Mouse (Mus musculus): Measurements from ENCODE around the gene Tex14. TPM values are rescaled to one million over a fixed set of nuclear protein-coding genes. Genes with fewer than 3 reads are reported as not detected.

The Tex14 gene
- polyA plus RNA-seq, 1 experiment from 2014 or later = 0.45 TPM

DNA sequence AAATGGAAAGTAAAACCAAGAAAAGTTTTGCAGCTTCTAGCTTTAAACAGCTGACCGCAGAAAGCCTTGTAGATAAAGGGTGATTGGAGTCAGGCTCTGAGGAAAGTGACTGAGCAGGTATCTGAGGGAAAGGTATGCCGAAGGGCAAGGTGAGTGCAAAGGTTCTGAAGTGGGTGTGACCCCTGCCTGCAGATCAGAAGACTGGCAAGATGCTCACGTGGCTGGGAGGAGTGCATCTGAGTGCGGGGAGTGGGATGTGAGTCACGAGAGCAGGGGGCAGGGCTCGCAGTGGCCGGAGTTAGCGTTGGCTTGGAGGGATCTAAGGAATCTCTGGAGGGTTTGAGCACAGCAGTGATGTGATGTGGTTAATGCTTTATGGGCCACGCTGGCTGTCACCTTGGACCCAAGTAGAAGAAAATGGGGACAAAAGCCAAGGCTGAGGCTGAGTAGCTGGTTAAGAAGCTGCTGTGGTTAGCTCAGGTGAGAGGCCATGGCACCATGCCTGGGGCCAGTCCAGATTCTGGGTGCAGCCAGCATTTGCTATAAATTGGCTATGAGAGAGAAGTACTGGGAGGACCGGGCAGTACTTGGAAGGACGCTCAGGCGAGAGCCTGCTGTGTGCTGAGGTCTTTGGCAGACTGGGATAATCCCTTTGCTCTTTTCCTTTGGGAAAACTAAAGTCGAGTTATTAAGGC is 194.7 kb downstream of the Tex14 start:
- Histone ChIP-seq H3K27ac (ENCODE audit: poor library complexity, severe bottlenecking) (no peak overlapping the region), H3K27me3 (replicated peaks) (no peaks in the 10 kb centered on the region), H3K4me3 (no peak overlapping the region), H3K9ac (no peak overlapping the region), H3K4me1 (replicated peaks) (peaks cover 22% of the 10 kb centered on the region), H3K4me2 (no peak overlapping the region), H3K9me3 (replicated peaks) (no peaks in the 10 kb centered on the region), H3K36me3 (peaks cover 82% of the 10 kb centered on the region)
- 85% methylated on average over 13 of the region's 13 CpGs for WGBS
- ATAC-seq (ENCODE audit: insufficient number of reproducible peaks, low FRiP score) = no peak

DNA sequence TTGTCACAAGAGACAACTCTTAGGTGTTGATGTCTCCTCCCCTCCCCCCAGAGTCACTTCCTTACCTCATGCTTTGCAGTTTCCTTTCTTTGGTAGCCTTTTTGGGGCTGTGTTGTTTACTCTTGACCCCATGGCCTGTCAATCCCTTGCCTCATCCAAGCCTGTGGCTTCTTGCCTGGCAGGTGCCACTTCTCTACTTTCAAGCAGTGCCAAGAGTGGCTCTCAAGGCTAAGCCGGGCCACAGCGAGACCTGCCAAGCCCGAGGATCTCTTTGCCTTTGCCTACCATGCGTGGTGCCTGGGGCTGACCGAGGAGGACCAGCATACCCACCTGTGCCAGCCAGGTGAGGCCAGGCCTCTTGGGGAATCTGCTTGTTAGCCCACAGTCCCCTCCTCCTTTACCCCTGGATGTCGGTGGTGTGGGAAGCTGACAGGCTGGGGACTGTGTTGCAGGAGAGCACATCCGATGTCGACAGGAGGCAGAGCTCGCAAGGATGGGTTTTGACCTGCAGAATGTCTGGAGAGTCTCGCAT is 195.5 kb downstream of the Tex14 start:
- Histone ChIP-seq H3K4me2 (no peak overlapping the region), H3K4me3 (no peak overlapping the region), H3K9me3 (replicated peaks) (no peaks in the 10 kb centered on the region), H3K27me3 (replicated peaks) (no peaks in the 10 kb centered on the region), H3K27ac (ENCODE audit: poor library complexity, severe bottlenecking) (no peak overlapping the region), H3K4me1 (replicated peaks) (peaks cover 16% of the 10 kb centered on the region), H3K36me3 (peaks cover 89% of the 10 kb centered on the region), H3K9ac (no peak overlapping the region)
- no peak for ATAC-seq (ENCODE audit: insufficient number of reproducible peaks, low FRiP score)
- WGBS = 89% methylated on average over 10 of the region's 10 CpGs

DNA sequence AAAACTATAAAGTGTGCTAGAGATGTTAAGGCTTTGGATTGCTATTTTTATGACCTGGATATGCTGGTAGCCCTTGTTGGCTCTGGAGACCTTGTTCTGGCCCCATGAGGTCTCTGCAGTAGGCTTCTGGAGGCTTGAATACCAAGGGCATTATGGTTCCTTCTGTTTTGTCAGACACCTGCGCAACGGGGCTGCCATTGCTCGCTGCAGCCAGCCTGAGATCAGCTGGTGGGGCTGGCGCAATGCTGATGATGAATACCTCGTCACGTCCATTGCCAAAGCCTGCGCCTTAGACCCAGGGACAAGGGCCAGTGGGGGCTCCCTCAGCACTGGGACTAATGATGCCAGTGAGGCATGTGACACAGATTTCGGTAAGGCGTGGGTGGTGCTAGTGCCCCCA is 197.4 kb downstream of the Tex14 start:
- Histone ChIP-seq H3K9ac (no peak overlapping the region), H3K4me2 (no peak overlapping the region), H3K4me3 (no peak overlapping the region), H3K27me3 (replicated peaks) (no peaks in the 10 kb centered on the region), H3K36me3 (peaks cover 98% of the 10 kb centered on the region), H3K4me1 (replicated peaks) (no peaks in the 10 kb centered on the region), H3K9me3 (replicated peaks) (no peaks in the 10 kb centered on the region), H3K27ac (ENCODE audit: poor library complexity, severe bottlenecking) (no peak overlapping the region)
- 97% methylated on average over 9 of the region's 9 CpGs for WGBS
- ATAC-seq (ENCODE audit: insufficient number of reproducible peaks, low FRiP score) = no peak

DNA sequence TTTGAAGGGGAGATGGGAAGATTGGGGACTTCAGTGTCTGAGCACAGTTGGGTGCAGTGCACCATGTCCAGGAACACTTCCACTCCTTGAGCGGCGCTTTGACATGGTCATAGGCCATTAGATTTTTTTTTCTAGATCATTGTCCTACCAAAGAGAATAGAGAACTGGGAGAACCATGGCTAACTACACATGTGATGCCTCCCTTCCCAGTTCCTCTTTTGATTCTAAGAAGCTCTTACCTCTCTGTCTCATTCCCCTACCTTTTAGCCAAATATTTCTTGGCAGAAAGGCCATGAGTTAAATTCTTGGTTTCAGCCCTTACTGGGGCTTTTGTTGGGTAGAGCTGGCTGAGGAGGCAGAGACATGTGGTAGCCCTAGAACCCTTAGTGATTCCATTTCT is 198.7 kb downstream of the Tex14 start:
- H3K9ac ChIP-seq = no peak overlapping the region
- no peaks in the 10 kb centered on the region for H3K9me3 ChIP-seq (replicated peaks)
- WGBS = 96% methylated on average over 2 of the region's 2 CpGs
- H3K27ac ChIP-seq (ENCODE audit: poor library complexity, severe bottlenecking) = no peak overlapping the region
- no peak overlapping the region for H3K4me2 ChIP-seq
- H3K4me3 ChIP-seq = no peak overlapping the region
- no peaks in the 10 kb centered on the region for H3K27me3 ChIP-seq (replicated peaks)
- no peaks in the 10 kb centered on the region for H3K4me1 ChIP-seq (replicated peaks)
- no peak for ATAC-seq (ENCODE audit: insufficient number of reproducible peaks, low FRiP score)
- peaks cover 98% of the 10 kb centered on the region for H3K36me3 ChIP-seq

Other genes with a start within 250 kb of the Tex14 start
- gene Ppm1e, start 46.0 kb upstream of the Tex14 start, polyA plus RNA-seq (2016; fragmentation: Nextera tagmentation; extraction: Ambion mirVana) = 3.8 and 5.4 TPM in 2 replicates
- gene Rad51c, start 111 bp upstream of the Tex14 start, polyA plus RNA-seq (2016; fragmentation: Nextera tagmentation; extraction: Ambion mirVana) = 10.8 and 11.5 TPM in 2 replicates
- not detected in 2 replicates for gene Gm11492, start 161.6 kb downstream of the Tex14 start, polyA plus RNA-seq (2016; fragmentation: Nextera tagmentation; extraction: Ambion mirVana)
- 10.5 and 11.6 TPM in 2 replicates for gene Sept4, start 163.8 kb downstream of the Tex14 start, polyA plus RNA-seq (2016; fragmentation: Nextera tagmentation; extraction: Ambion mirVana)
- 21.9 and 27.3 TPM in 2 replicates for gene Mtmr4, start 187.1 kb downstream of the Tex14 start, polyA plus RNA-seq (2016; fragmentation: Nextera tagmentation; extraction: Ambion mirVana)
- 0.13 and 0.15 TPM in 2 replicates for gene Hsf5, start 212.1 kb downstream of the Tex14 start, polyA plus RNA-seq (2016; fragmentation: Nextera tagmentation; extraction: Ambion mirVana)

Measured in heart, embryonic 12.5 days (tissue).